Mouse (Mus musculus) MEL (cell line): ENCODE data around the gene Igf2r. TPM values are rescaled to one million over a fixed set of nuclear protein-coding genes. Genes with fewer than 3 reads are reported as not detected.

Experiments
- DNase-seq: peaks from one replicate; pipeline ENCODE4 v3.0.0; 2011; ENCODE audit warnings: low read depth, low spot score
- H3K27ac ChIP-seq: 2 replicates; pipeline ENCODE4 v1.5.1; 2012; ENCODE audit warnings: low read depth, mild to moderate bottlenecking, control low read depth, low read length, moderate library complexity; ENCODE audit not compliant: control insufficient read depth
- H3K27me3 ChIP-seq, 2 experiments: fragments of 150-350 bp in 1 of 2; sonication (generic) in 1 of 2; 2 replicates each; pipeline ENCODE4 v1.6.1; 2012; ENCODE audit warnings: low read length in 2 of 2, mild to moderate bottlenecking in 2 of 2, improper control_type of control experiment in 1 of 2, moderate library complexity in 1 of 2; ENCODE audit not compliant: insufficient read depth in 2 of 2, control insufficient read depth in 1 of 2
- H3K36me3 ChIP-seq, 2 experiments: 2 replicates each; pipeline ENCODE4 v1.6.1; 2012 to 2014; ENCODE audit warnings: low read length in 2 of 2, improper control_type of control experiment in 1 of 2, inconsistent platforms in 1 of 2, mild to moderate bottlenecking in 1 of 2; ENCODE audit not compliant: insufficient read depth in 2 of 2, control insufficient read depth in 1 of 2
- H3K4me1 ChIP-seq, 2 experiments: fragments of 150-350 bp in 1 of 2; sonication (generic) in 1 of 2; 2 replicates each; pipeline ENCODE4 v1.6.1; 2012; ENCODE audit warnings: low read length in 2 of 2, improper control_type of control experiment in 1 of 2, mild to moderate bottlenecking in 1 of 2; ENCODE audit not compliant: insufficient read depth in 2 of 2, control insufficient read depth in 1 of 2
- H3K4me3 ChIP-seq, 2 experiments: fragments of 150-350 bp in 1 of 2; sonication (generic) in 1 of 2; 2 replicates each; pipeline ENCODE4 v1.5.1; 2012; ENCODE audit warnings: low read depth in 2 of 2, low read length in 2 of 2, mild to moderate bottlenecking in 2 of 2, moderate library complexity in 2 of 2, control low read depth in 1 of 2, improper control_type of control experiment in 1 of 2; ENCODE audit not compliant: control insufficient read depth in 1 of 2, insufficient read depth in 1 of 2
- H3K79me2 ChIP-seq: 2 replicates; pipeline ENCODE4 v1.6.1; 2012; ENCODE audit warnings: mild to moderate bottlenecking, low read length, moderate library complexity; ENCODE audit not compliant: control insufficient read depth, poor library complexity, insufficient read depth
- H3K9ac ChIP-seq: 2 replicates; pipeline ENCODE4 v1.6.1; 2012; ENCODE audit warnings: low read depth, mild to moderate bottlenecking, control low read depth, low read length, moderate library complexity; ENCODE audit not compliant: control insufficient read depth, poor library complexity, severe bottlenecking
- H3K9me3 ChIP-seq: fragments of 150-350 bp; sonication (generic); replicated peaks from 2 replicates; pipeline ENCODE4 v1.6.1; 2012; ENCODE audit warnings: mild to moderate bottlenecking, low read length, improper control_type of control experiment, moderate library complexity; ENCODE audit not compliant: insufficient read depth
- BHLHE40 ChIP-seq: IDR thresholded peaks from 2 replicates; pipeline ENCODE4 v1.6.1; 2012; ENCODE audit warnings: low read depth, mild to moderate bottlenecking, inconsistent platforms, low read length, improper control_type of control experiment, borderline replicate concordance
- CHD1 ChIP-seq: IDR thresholded peaks from 2 replicates; pipeline ENCODE4 v1.6.1; 2012; ENCODE audit warnings: low read depth, mild to moderate bottlenecking, inconsistent platforms, low read length, improper control_type of control experiment
- CHD2 ChIP-seq: IDR thresholded peaks from 2 replicates; pipeline ENCODE4 v1.6.1; 2011; ENCODE audit warnings: low read length, improper control_type of control experiment
- CTCF ChIP-seq, 3 experiments: IDR thresholded peaks in 2 of 3; conservative IDR thresholded peaks in 1 of 3; 2 replicates each; pipeline ENCODE4 v1.5.1; 2011 to 2012; ENCODE audit warnings: low read length in 3 of 3, low read depth in 2 of 3, mild to moderate bottlenecking in 2 of 3, improper control_type of control experiment in 1 of 3, inconsistent platforms in 1 of 3, mixed read lengths in 1 of 3, moderate library complexity in 1 of 3; ENCODE audit not compliant: control insufficient read depth in 1 of 3, insufficient read depth in 1 of 3, poor library complexity in 1 of 3, severe bottlenecking in 1 of 3
- E2F4 ChIP-seq: IDR thresholded peaks from 2 replicates; pipeline ENCODE4 v1.6.1; 2011; ENCODE audit warnings: low read depth, low read length, improper control_type of control experiment, borderline replicate concordance
- ELF1 ChIP-seq: IDR thresholded peaks from 2 replicates; pipeline ENCODE4 v1.6.1; 2014; ENCODE audit warnings: low read depth, mild to moderate bottlenecking, inconsistent platforms, low read length, improper control_type of control experiment, moderate library complexity
- ETS1 ChIP-seq: IDR thresholded peaks from 2 replicates; pipeline ENCODE4 v1.6.1; 2012; ENCODE audit warnings: low read depth, mild to moderate bottlenecking, inconsistent platforms, low read length, improper control_type of control experiment, moderate library complexity
- GATA1 ChIP-seq: IDR thresholded peaks from 2 replicates; pipeline ENCODE4 v1.6.1; 2011; ENCODE audit warnings: low read depth, low read length, improper control_type of control experiment
- HCFC1 ChIP-seq: IDR thresholded peaks from 2 replicates; pipeline ENCODE4 v1.6.1; 2012; ENCODE audit warnings: low read depth, mild to moderate bottlenecking, inconsistent platforms, low read length, improper control_type of control experiment, moderate library complexity
- KAT2A ChIP-seq: conservative IDR thresholded peaks from 2 replicates; pipeline ENCODE4 v1.6.1; 2012; ENCODE audit warnings: low read depth, low read length, improper control_type of control experiment, inconsistent platforms
- MAX ChIP-seq: IDR thresholded peaks from 2 replicates; pipeline ENCODE4 v1.6.1; 2011; ENCODE audit warnings: low read length, improper control_type of control experiment
- MAZ ChIP-seq: IDR thresholded peaks from 2 replicates; pipeline ENCODE4 v1.6.1; 2012; ENCODE audit warnings: low read depth, mild to moderate bottlenecking, inconsistent platforms, low read length, improper control_type of control experiment
- MEF2A ChIP-seq: IDR thresholded peaks from 2 replicates; pipeline ENCODE4 v1.6.1; 2014; ENCODE audit warnings: low read depth, mild to moderate bottlenecking, inconsistent platforms, low read length, improper control_type of control experiment; ENCODE audit not compliant: poor library complexity, insufficient replicate concordance, severe bottlenecking; ENCODE audit errors: extremely low read depth
- POLR2A ChIP-seq, 2 experiments: IDR thresholded peaks; 2 replicates each; pipeline ENCODE4 v1.6.1; 2011 to 2012; ENCODE audit warnings: low read length in 2 of 2, mild to moderate bottlenecking in 2 of 2, control low read depth in 1 of 2, improper control_type of control experiment in 1 of 2, low read depth in 1 of 2, moderate library complexity in 1 of 2; ENCODE audit not compliant: control insufficient read depth in 1 of 2, insufficient read depth in 1 of 2, poor library complexity in 1 of 2
- POLR2AphosphoS2 ChIP-seq: IDR thresholded peaks from 2 replicates; pipeline ENCODE4 v1.6.1; 2011; ENCODE audit warnings: low read length, improper control_type of control experiment
- SIN3A ChIP-seq: IDR thresholded peaks from 2 replicates; pipeline ENCODE4 v1.6.1; 2012; ENCODE audit warnings: low read length, improper control_type of control experiment, inconsistent platforms
- TBP ChIP-seq: IDR thresholded peaks from 2 replicates; pipeline ENCODE4 v1.8.0; 2011; ENCODE audit warnings: low read depth, low read length, improper control_type of control experiment
- TCF12 ChIP-seq: IDR thresholded peaks from 2 replicates; pipeline ENCODE4 v1.6.1; 2014; ENCODE audit warnings: low read depth, mild to moderate bottlenecking, inconsistent platforms, low read length, improper control_type of control experiment, moderate library complexity
- UBTF ChIP-seq: IDR thresholded peaks from 2 replicates; pipeline ENCODE4 v1.6.1; 2012; ENCODE audit warnings: low read depth, mild to moderate bottlenecking, inconsistent platforms, low read length, improper control_type of control experiment, moderate library complexity, borderline replicate concordance; ENCODE audit not compliant: insufficient read depth
- ZC3H11A ChIP-seq: IDR thresholded peaks from 2 replicates; pipeline ENCODE4 v1.6.1; 2012; ENCODE audit warnings: low read depth, mild to moderate bottlenecking, inconsistent platforms, low read length, improper control_type of control experiment
- ZNF384 ChIP-seq: IDR thresholded peaks from 2 replicates; pipeline ENCODE4 v1.6.1; 2012; ENCODE audit warnings: low read depth, mild to moderate bottlenecking, inconsistent platforms, low read length, improper control_type of control experiment
- polyA plus RNA-seq, 2 experiments: library from polyadenylated mRNA; stranded (reverse) in 1 of 2; unstranded in 1 of 2; fragments of >175 nt in 1 of 2; fragments of >200 nt in 1 of 2; gene quantifications; 2 replicates each; pipeline versions ENCODE4 v1.2.1 to v1.2.4; 2012; ENCODE audit warnings: low replicate concordance in 2 of 2, low read depth in 1 of 2; ENCODE audit not compliant: insufficient read length in 2 of 2, insufficient read depth in 1 of 2, missing spikeins in 1 of 2
- total RNA-seq: library from RNA; depleted of rRNA; stranded (reverse); fragments of 300-350 nt; gene quantifications from 2 replicates; pipeline ENCODE4 v1.2.3, GENCODE M21; 2012

The Igf2r gene
- total and polyA plus RNA-seq, 3 experiments = 18.0 to 21.7 (median 18.3) TPM

DNA sequence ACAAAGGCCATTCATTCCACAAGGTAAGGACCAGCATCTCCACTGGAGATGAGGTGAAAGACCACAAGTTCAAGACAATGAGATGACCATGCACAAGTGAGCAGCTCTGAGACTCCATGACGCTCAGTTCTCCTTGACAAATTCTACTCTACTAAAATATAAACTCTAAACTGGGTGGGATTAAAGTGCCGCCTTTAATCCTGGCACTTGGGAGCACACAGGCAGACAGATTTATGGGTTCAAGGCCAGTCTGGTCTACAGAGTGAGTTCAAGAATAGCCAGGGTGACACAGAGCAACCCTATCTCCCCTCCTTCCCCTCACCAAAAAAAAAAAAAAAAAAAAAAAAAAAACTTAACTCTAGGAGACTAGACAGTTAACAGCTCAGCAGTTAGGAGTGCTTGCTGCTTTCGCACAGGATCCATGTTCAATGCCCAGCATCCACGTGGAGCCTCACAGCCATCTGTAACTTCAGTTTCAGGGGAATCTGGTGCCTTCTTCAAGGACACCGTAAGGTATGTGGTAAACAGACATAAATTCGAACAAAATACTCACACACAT lies 2.1 kb downstream of the Igf2r start:
- Histone ChIP-seq H3K9me3 (no peaks in the 10 kb centered on the region), H3K4me3 (no peak overlapping the region), H3K27me3 (peaks cover 0 to 2% of the 10 kb centered on the region in 2 experiments; a peak in 2 of 4 replicates), H3K27ac (no peak overlapping the region), H3K9ac (no peak overlapping the region), H3K36me3 (peaks cover 0 to 8% of the 10 kb centered on the region in 2 experiments; a peak in 1 of 4 replicates), H3K79me2 (peaks cover 11% of the 10 kb centered on the region), H3K4me1 (peaks cover 0 to 4% of the 10 kb centered on the region in 2 experiments; a peak in 1 of 4 replicates)
- peak; percentile 28; the same call in 1 of the 2 replicates for TF ChIP-seq ZNF384
- TF ChIP-seq E2F4 = no peak
- no peak for DNase-seq

DNA sequence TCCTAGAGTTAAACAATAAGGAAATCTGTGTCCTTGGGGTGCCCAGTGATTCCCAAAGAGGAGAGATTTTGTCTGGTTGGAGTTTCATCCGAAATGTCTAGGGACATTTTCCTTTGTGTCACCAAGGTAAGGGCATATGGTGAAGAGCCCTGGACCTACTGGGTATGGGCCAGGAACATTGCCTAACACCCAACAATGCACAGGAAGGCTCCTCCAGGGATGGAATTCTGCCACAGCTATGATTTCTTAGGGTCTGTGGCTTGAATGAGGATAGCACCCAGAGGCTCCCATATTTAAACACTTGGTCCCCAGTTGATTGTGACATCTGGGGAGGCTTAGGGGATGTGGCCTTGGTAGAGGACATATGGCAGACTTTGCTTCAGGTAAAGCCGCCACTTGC lies 6.1 kb downstream of the Igf2r start:
- Histone ChIP-seq H3K36me3 (peaks cover 2 to 4% of the 10 kb centered on the region in 2 experiments; a peak in 1 of 4 replicates), H3K9ac (no peak overlapping the region), H3K4me1 (no peaks in the 10 kb centered on the region), H3K27me3 (no peaks in the 10 kb centered on the region), H3K79me2 (peaks cover 9% of the 10 kb centered on the region; the same call in 1 of the 2 replicates), H3K4me3 (no peak overlapping the region), H3K27ac (no peak overlapping the region), H3K9me3 (no peaks in the 10 kb centered on the region)
- no peak for TF ChIP-seq CHD1
- no peak for TF ChIP-seq MEF2A
- no peak for TF ChIP-seq ELF1
- TF ChIP-seq GATA1 = no peak
- no peak for TF ChIP-seq BHLHE40
- no peak for TF ChIP-seq POLR2A (IDR thresholded peaks at IDR 0.05; ENCODE audit: control insufficient read depth in 1 of 2, insufficient read depth in 1 of 2, low read depth in 1 of 2, low read length in 2 of 2, poor library complexity in 1 of 2)
- no peak for TF ChIP-seq ETS1
- TF ChIP-seq POLR2AphosphoS2 = no peak
- TF ChIP-seq SIN3A = no peak
- no peak for TF ChIP-seq ZC3H11A
- no peak for TF ChIP-seq UBTF
- no peak for TF ChIP-seq CHD2
- TF ChIP-seq HCFC1 = no peak
- TF ChIP-seq MAX = no peak
- no peak for TF ChIP-seq TCF12
- no peak for TF ChIP-seq TBP
- TF ChIP-seq MAZ = no peak
- no peak for TF ChIP-seq CTCF (IDR thresholded peaks at IDR 0.05 in 2 of 3, conservative IDR thresholded peaks at IDR 0.05 in 1 of 3; ENCODE audit: control insufficient read depth in 1 of 3, insufficient read depth in 1 of 3, low read depth in 2 of 3, low read length in 3 of 3, poor library complexity in 1 of 3, severe bottlenecking in 1 of 3)
- TF ChIP-seq KAT2A = no peak
- DNase-seq = no peak
